Mouse (Mus musculus) adrenal gland, adult 2 months (tissue): ENCODE results near the gene Mtmr14. TPM values are rescaled to one million over a fixed set of nuclear protein-coding genes. Genes with fewer than 3 reads are reported as not detected.
A peak's percentile ranks its signal among the peaks of the same experiment; 100 is the strongest.

Source experiments
- DNase-seq: peaks from one replicate; pipeline ENCODE4 v3.0.0; 2021
- polyA plus RNA-seq: library from polyadenylated mRNA; depleted of rRNA; stranded (reverse); fragments of >200 nt; gene quantifications from 2 replicates; pipeline ENCODE4 v1.2.3, GENCODE M21; 2012
- total RNA-seq, 2 experiments: library from RNA; stranded (reverse); gene quantifications; 2 replicates each; pipeline ENCODE4 v1.2.3; 2021

The Mtmr14 gene
- total and polyA plus RNA-seq, 3 experiments = 14.8 to 47.1 (median 23.8) TPM

GRCm38 (mm10) chr6:113276846-113277245, 39.2 kb downstream of the Mtmr14 start:
- no peak for DNase-seq

GRCm38 (mm10) chr6:113281676-113282075, 44.0 kb downstream of the Mtmr14 start:
- DNase-seq = no peak

GRCm38 (mm10) chr6:113282101-113282802, 44.6 kb downstream of the Mtmr14 start, which contains the start of gene Cpne9:
Cpne9 (plus strand) TSS chr6:113282307.
- no peak for DNase-seq

- DNase-seq = no peak
Observed at GRCm38 (mm10) chr6:113282969-113283368, 45.3 kb downstream of the Mtmr14 start.

- no peak for DNase-seq
Observed at GRCm38 (mm10) chr6:113283500-113283899, 45.9 kb downstream of the Mtmr14 start.

GRCm38 (mm10) chr6:113284931-113285330, 47.3 kb downstream of the Mtmr14 start:
- no peak for DNase-seq

GRCm38 (mm10) chr6:113286316-113286715, 48.7 kb downstream of the Mtmr14 start:
- DNase-seq = no peak

GRCm38 (mm10) chr6:113287236-113287635, 49.6 kb downstream of the Mtmr14 start:
- DNase-seq = no peak

GRCm38 (mm10) chr6:113289346-113289745, 51.7 kb downstream of the Mtmr14 start:
- no peak for DNase-seq

GRCm38 (mm10) chr6:113290346-113290745, 52.7 kb downstream of the Mtmr14 start:
- no peak for DNase-seq

- DNase-seq = peak; percentile 43
Observed at GRCm38 (mm10) chr6:113292938-113293337, 55.3 kb downstream of the Mtmr14 start.

- DNase-seq = no peak
Observed at GRCm38 (mm10) chr6:113296046-113296445, 58.4 kb downstream of the Mtmr14 start.

GRCm38 (mm10) chr6:113296639-113297038, 59.0 kb downstream of the Mtmr14 start:
- DNase-seq = no peak

GRCm38 (mm10) chr6:113301350-113301749, 63.7 kb downstream of the Mtmr14 start:
- no peak for DNase-seq

GRCm38 (mm10) chr6:113302258-113302657, 64.6 kb downstream of the Mtmr14 start:
- no peak for DNase-seq

- peak; percentile 100 for DNase-seq
Observed at GRCm38 (mm10) chr6:113306322-113306985, 68.8 kb downstream of the Mtmr14 start.

- DNase-seq = no peak
Observed at GRCm38 (mm10) chr6:113306986-113307349, 69.3 kb downstream of the Mtmr14 start, which contains the start of gene Brpf1. Brpf1 (plus strand) TSS chr6:113307137.

- peak; percentile 59 for DNase-seq
Observed at GRCm38 (mm10) chr6:113307481-113308121, 70.0 kb downstream of the Mtmr14 start.

GRCm38 (mm10) chr6:113308141-113308540, 70.5 kb downstream of the Mtmr14 start:
- peak; percentile 60 for DNase-seq

- DNase-seq = no peak
Observed at GRCm38 (mm10) chr6:113315972-113316371, 78.3 kb downstream of the Mtmr14 start.

GRCm38 (mm10) chr6:113326533-113327315, 89.1 kb downstream of the Mtmr14 start, which contains the start of gene Ogg1:
Ogg1 (plus strand) TSS chr6:113326972.
- peak; percentile 99 for DNase-seq

- DNase-seq = no peak
Observed at GRCm38 (mm10) chr6:113329396-113329795, 91.8 kb downstream of the Mtmr14 start.
